Mouse (Mus musculus) MEL (cell line): ENCODE results near the gene Ctnnd2. TPM values are rescaled to one million over a fixed set of nuclear protein-coding genes. Genes with fewer than 3 reads are reported as not detected.

Source experiments
- DNase-seq: peaks from one replicate; pipeline ENCODE4 v3.0.0; 2011; ENCODE audit warnings: low read depth, low spot score
- H3K27ac ChIP-seq: 2 replicates; pipeline ENCODE4 v1.5.1; 2012; ENCODE audit warnings: low read depth, mild to moderate bottlenecking, control low read depth, low read length, moderate library complexity; ENCODE audit not compliant: control insufficient read depth
- H3K27me3 ChIP-seq, 2 experiments: fragments of 150-350 bp in 1 of 2; sonication (generic) in 1 of 2; 2 replicates each; pipeline ENCODE4 v1.6.1; 2012; ENCODE audit warnings: low read length in 2 of 2, mild to moderate bottlenecking in 2 of 2, improper control_type of control experiment in 1 of 2, moderate library complexity in 1 of 2; ENCODE audit not compliant: insufficient read depth in 2 of 2, control insufficient read depth in 1 of 2
- H3K36me3 ChIP-seq, 2 experiments: 2 replicates each; pipeline ENCODE4 v1.6.1; 2012 to 2014; ENCODE audit warnings: low read length in 2 of 2, improper control_type of control experiment in 1 of 2, inconsistent platforms in 1 of 2, mild to moderate bottlenecking in 1 of 2; ENCODE audit not compliant: insufficient read depth in 2 of 2, control insufficient read depth in 1 of 2
- H3K4me1 ChIP-seq, 2 experiments: fragments of 150-350 bp in 1 of 2; sonication (generic) in 1 of 2; 2 replicates each; pipeline ENCODE4 v1.6.1; 2012; ENCODE audit warnings: low read length in 2 of 2, improper control_type of control experiment in 1 of 2, mild to moderate bottlenecking in 1 of 2; ENCODE audit not compliant: insufficient read depth in 2 of 2, control insufficient read depth in 1 of 2
- H3K4me3 ChIP-seq, 2 experiments: fragments of 150-350 bp in 1 of 2; sonication (generic) in 1 of 2; 2 replicates each; pipeline ENCODE4 v1.5.1; 2012; ENCODE audit warnings: low read depth in 2 of 2, low read length in 2 of 2, mild to moderate bottlenecking in 2 of 2, moderate library complexity in 2 of 2, control low read depth in 1 of 2, improper control_type of control experiment in 1 of 2; ENCODE audit not compliant: control insufficient read depth in 1 of 2, insufficient read depth in 1 of 2
- H3K79me2 ChIP-seq: 2 replicates; pipeline ENCODE4 v1.6.1; 2012; ENCODE audit warnings: mild to moderate bottlenecking, low read length, moderate library complexity; ENCODE audit not compliant: control insufficient read depth, poor library complexity, insufficient read depth
- H3K9ac ChIP-seq: 2 replicates; pipeline ENCODE4 v1.6.1; 2012; ENCODE audit warnings: low read depth, mild to moderate bottlenecking, control low read depth, low read length, moderate library complexity; ENCODE audit not compliant: control insufficient read depth, poor library complexity, severe bottlenecking
- H3K9me3 ChIP-seq: fragments of 150-350 bp; sonication (generic); replicated peaks from 2 replicates; pipeline ENCODE4 v1.6.1; 2012; ENCODE audit warnings: mild to moderate bottlenecking, low read length, improper control_type of control experiment, moderate library complexity; ENCODE audit not compliant: insufficient read depth
- CHD1 ChIP-seq: IDR thresholded peaks from 2 replicates; pipeline ENCODE4 v1.6.1; 2012; ENCODE audit warnings: low read depth, mild to moderate bottlenecking, inconsistent platforms, low read length, improper control_type of control experiment
- CTCF ChIP-seq, 3 experiments: IDR thresholded peaks in 2 of 3; conservative IDR thresholded peaks in 1 of 3; 2 replicates each; pipeline ENCODE4 v1.5.1; 2011 to 2012; ENCODE audit warnings: low read length in 3 of 3, low read depth in 2 of 3, mild to moderate bottlenecking in 2 of 3, improper control_type of control experiment in 1 of 3, inconsistent platforms in 1 of 3, mixed read lengths in 1 of 3, moderate library complexity in 1 of 3; ENCODE audit not compliant: control insufficient read depth in 1 of 3, insufficient read depth in 1 of 3, poor library complexity in 1 of 3, severe bottlenecking in 1 of 3
- E2F4 ChIP-seq: IDR thresholded peaks from 2 replicates; pipeline ENCODE4 v1.6.1; 2011; ENCODE audit warnings: low read depth, low read length, improper control_type of control experiment, borderline replicate concordance
- EP300 ChIP-seq, 2 experiments: IDR thresholded peaks; 2 replicates each; pipeline ENCODE4 v1.6.1; 2011; ENCODE audit warnings: improper control_type of control experiment in 2 of 2, low read length in 2 of 2, low read depth in 1 of 2, mild to moderate bottlenecking in 1 of 2
- ETS1 ChIP-seq: IDR thresholded peaks from 2 replicates; pipeline ENCODE4 v1.6.1; 2012; ENCODE audit warnings: low read depth, mild to moderate bottlenecking, inconsistent platforms, low read length, improper control_type of control experiment, moderate library complexity
- GABPA ChIP-seq: IDR thresholded peaks from 2 replicates; pipeline ENCODE4 v1.6.1; 2012; ENCODE audit warnings: low read depth, mild to moderate bottlenecking, inconsistent platforms, low read length, improper control_type of control experiment, moderate library complexity
- GATA1 ChIP-seq: IDR thresholded peaks from 2 replicates; pipeline ENCODE4 v1.6.1; 2011; ENCODE audit warnings: low read depth, low read length, improper control_type of control experiment
- JUND ChIP-seq: IDR thresholded peaks from 2 replicates; pipeline ENCODE4 v1.6.1; 2011; ENCODE audit warnings: low read depth, mild to moderate bottlenecking, improper control_type of control experiment, low read length
- KAT2A ChIP-seq: conservative IDR thresholded peaks from 2 replicates; pipeline ENCODE4 v1.6.1; 2012; ENCODE audit warnings: low read depth, low read length, improper control_type of control experiment, inconsistent platforms
- MAX ChIP-seq: IDR thresholded peaks from 2 replicates; pipeline ENCODE4 v1.6.1; 2011; ENCODE audit warnings: low read length, improper control_type of control experiment
- MXI1 ChIP-seq: IDR thresholded peaks from 2 replicates; pipeline ENCODE4 v1.6.1; 2011; ENCODE audit warnings: mild to moderate bottlenecking, low read depth, low read length, improper control_type of control experiment
- MYB ChIP-seq: IDR thresholded peaks from 2 replicates; pipeline ENCODE4 v1.6.1; 2011; ENCODE audit warnings: mild to moderate bottlenecking, low read depth, low read length, improper control_type of control experiment
- NRF1 ChIP-seq: IDR thresholded peaks from 2 replicates; pipeline ENCODE4 v1.6.1; 2014; ENCODE audit warnings: low read depth, mild to moderate bottlenecking, inconsistent platforms, low read length, improper control_type of control experiment, moderate library complexity; ENCODE audit not compliant: poor library complexity, insufficient read depth, severe bottlenecking
- POLR2AphosphoS2 ChIP-seq: IDR thresholded peaks from 2 replicates; pipeline ENCODE4 v1.6.1; 2011; ENCODE audit warnings: low read length, improper control_type of control experiment
- POLR2AphosphoS5 ChIP-seq: IDR thresholded peaks from 2 replicates; pipeline ENCODE4 v1.6.1; 2012; ENCODE audit warnings: low read depth, borderline replicate concordance, mild to moderate bottlenecking, inconsistent platforms, low read length, moderate library complexity, mixed read lengths
- RCOR1 ChIP-seq: IDR thresholded peaks from 2 replicates; pipeline ENCODE4 v1.6.1; 2012; ENCODE audit warnings: low read depth, mild to moderate bottlenecking, inconsistent platforms, low read length, improper control_type of control experiment
- SIN3A ChIP-seq: IDR thresholded peaks from 2 replicates; pipeline ENCODE4 v1.6.1; 2012; ENCODE audit warnings: low read length, improper control_type of control experiment, inconsistent platforms
- SMC3 ChIP-seq: IDR thresholded peaks from 2 replicates; pipeline ENCODE4 v1.6.1; 2011; ENCODE audit warnings: low read depth, low read length, improper control_type of control experiment
- TAL1 ChIP-seq: IDR thresholded peaks from 2 replicates; pipeline ENCODE4 v1.6.1; 2012; ENCODE audit warnings: mild to moderate bottlenecking, inconsistent platforms, low read length, moderate library complexity, mixed read lengths
- TBP ChIP-seq: IDR thresholded peaks from 2 replicates; pipeline ENCODE4 v1.8.0; 2011; ENCODE audit warnings: low read depth, low read length, improper control_type of control experiment
- TCF12 ChIP-seq: IDR thresholded peaks from 2 replicates; pipeline ENCODE4 v1.6.1; 2014; ENCODE audit warnings: low read depth, mild to moderate bottlenecking, inconsistent platforms, low read length, improper control_type of control experiment, moderate library complexity
- UBTF ChIP-seq: IDR thresholded peaks from 2 replicates; pipeline ENCODE4 v1.6.1; 2012; ENCODE audit warnings: low read depth, mild to moderate bottlenecking, inconsistent platforms, low read length, improper control_type of control experiment, moderate library complexity, borderline replicate concordance; ENCODE audit not compliant: insufficient read depth
- USF1 ChIP-seq: IDR thresholded peaks from 2 replicates; pipeline ENCODE4 v1.6.1; 2014; ENCODE audit warnings: low read depth, mild to moderate bottlenecking, inconsistent platforms, low read length, improper control_type of control experiment, moderate library complexity
- ZC3H11A ChIP-seq: IDR thresholded peaks from 2 replicates; pipeline ENCODE4 v1.6.1; 2012; ENCODE audit warnings: low read depth, mild to moderate bottlenecking, inconsistent platforms, low read length, improper control_type of control experiment
- ZMIZ1 ChIP-seq: IDR thresholded peaks from 2 replicates; pipeline ENCODE4 v1.6.1; 2012; ENCODE audit warnings: low read depth, mild to moderate bottlenecking, inconsistent platforms, low read length, improper control_type of control experiment, moderate library complexity
- ZNF384 ChIP-seq: IDR thresholded peaks from 2 replicates; pipeline ENCODE4 v1.6.1; 2012; ENCODE audit warnings: low read depth, mild to moderate bottlenecking, inconsistent platforms, low read length, improper control_type of control experiment
- polyA plus RNA-seq, 2 experiments: library from polyadenylated mRNA; stranded (reverse) in 1 of 2; unstranded in 1 of 2; fragments of >175 nt in 1 of 2; fragments of >200 nt in 1 of 2; gene quantifications; 2 replicates each; pipeline versions ENCODE4 v1.2.1 to v1.2.4; 2012; ENCODE audit warnings: low replicate concordance in 2 of 2, low read depth in 1 of 2; ENCODE audit not compliant: insufficient read length in 2 of 2, insufficient read depth in 1 of 2, missing spikeins in 1 of 2
- total RNA-seq: library from RNA; depleted of rRNA; stranded (reverse); fragments of 300-350 nt; gene quantifications from 2 replicates; pipeline ENCODE4 v1.2.3, GENCODE M21; 2012

Ctnnd2 gene
- total and polyA plus RNA-seq, 3 experiments, result 0.03 TPM; not detected in 2

DNA sequence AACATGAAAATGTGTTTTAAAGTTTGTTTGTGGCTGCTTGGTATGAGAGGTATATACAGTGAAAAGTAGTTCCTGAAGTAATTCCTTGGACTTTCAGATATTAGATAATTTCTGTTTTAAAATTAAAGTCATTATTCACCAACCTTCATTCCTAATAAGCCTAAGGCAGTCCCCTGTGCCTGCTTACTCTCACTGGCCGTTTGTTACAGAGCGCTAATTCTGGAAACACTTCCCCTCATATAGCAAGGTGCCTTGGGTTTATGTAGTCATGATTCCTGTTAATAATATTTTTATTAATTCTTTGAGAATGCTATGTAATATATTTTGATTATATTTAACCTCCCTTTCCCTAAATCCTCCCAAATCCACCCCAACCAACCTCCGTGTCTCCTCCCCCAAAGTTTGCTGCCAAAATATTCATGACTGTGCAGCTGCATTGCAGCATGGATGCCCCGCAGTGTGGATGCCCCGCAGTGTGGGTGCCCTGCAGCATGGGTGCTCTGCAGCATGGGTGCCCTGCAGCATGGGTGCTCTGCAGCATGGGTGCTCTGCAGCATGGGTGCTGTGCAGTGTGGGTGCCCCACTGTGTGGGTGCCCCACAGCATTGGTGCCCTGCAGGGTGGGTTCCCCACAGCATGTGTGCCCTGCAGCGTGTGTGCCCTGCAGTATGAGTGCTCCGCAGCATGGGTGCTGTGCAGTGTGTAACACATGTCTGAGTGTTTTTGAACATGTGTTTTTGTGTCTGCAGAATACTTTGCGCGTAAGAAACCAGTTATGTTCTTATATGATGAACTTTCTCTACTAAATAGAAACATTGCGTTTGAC is 63.0 kb downstream of the Ctnnd2 start:
- Histone ChIP-seq H3K27ac (no peak overlapping the region), H3K4me1 (no peaks in the 10 kb centered on the region), H3K27me3 (no peaks in the 10 kb centered on the region), H3K9ac (no peak overlapping the region), H3K4me3 (no peak overlapping the region), H3K79me2 (no peaks in the 10 kb centered on the region), H3K36me3 (no peaks in the 10 kb centered on the region), H3K9me3 (no peaks in the 10 kb centered on the region; the same call in 1 of the 2 replicates)
- DNase-seq, result no peak
- no peak for TF ChIP-seq ETS1
- TF ChIP-seq ZMIZ1, result no peak
- no peak for TF ChIP-seq POLR2AphosphoS2
- TF ChIP-seq TBP, result no peak
- no peak for TF ChIP-seq EP300 (IDR thresholded peaks at IDR 0.05; ENCODE audit: low read depth in 1 of 2, low read length in 2 of 2)
- TF ChIP-seq CHD1, result no peak
- TF ChIP-seq GABPA, result no peak
- no peak for TF ChIP-seq SMC3
- no peak for TF ChIP-seq KAT2A
- no peak for TF ChIP-seq ZC3H11A
- TF ChIP-seq TCF12, result no peak
- TF ChIP-seq MXI1, result no peak
- TF ChIP-seq MYB, result no peak
- TF ChIP-seq POLR2AphosphoS5, result no peak
- no peak for TF ChIP-seq JUND
- TF ChIP-seq TAL1, result no peak
- TF ChIP-seq RCOR1, result no peak

DNA sequence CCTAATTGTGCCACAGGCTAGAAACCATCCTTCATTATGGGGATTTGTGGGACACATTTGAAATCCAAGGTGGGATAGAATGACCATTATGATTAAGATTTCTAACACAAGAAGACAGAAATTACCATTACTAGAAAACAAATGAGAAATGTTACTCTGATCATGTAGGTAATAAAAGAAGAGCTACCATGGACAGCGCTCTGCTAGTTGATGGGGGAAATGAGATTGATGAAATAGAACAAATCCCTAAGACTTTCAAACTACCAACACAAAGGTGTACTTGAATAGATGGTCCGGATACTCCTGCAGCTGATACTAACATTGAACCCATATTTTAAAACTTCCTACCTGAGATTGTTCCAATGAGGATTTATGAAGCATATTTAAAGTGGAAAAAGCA is 68.5 kb downstream of the Ctnnd2 start:
- H3K27me3 ChIP-seq, result no peaks in the 10 kb centered on the region
- H3K4me3 ChIP-seq, result no peak overlapping the region
- no peaks in the 10 kb centered on the region for H3K79me2 ChIP-seq
- H3K9me3 ChIP-seq, result no peaks in the 10 kb centered on the region; the same call in 1 of the 2 replicates
- H3K9ac ChIP-seq, result no peak overlapping the region
- no peaks in the 10 kb centered on the region for H3K36me3 ChIP-seq
- H3K27ac ChIP-seq, result no peak overlapping the region
- TF ChIP-seq CTCF (IDR thresholded peaks at IDR 0.05 in 2 of 3, conservative IDR thresholded peaks at IDR 0.05 in 1 of 3; ENCODE audit: control insufficient read depth in 1 of 3, insufficient read depth in 1 of 3, low read depth in 2 of 3, low read length in 3 of 3, poor library complexity in 1 of 3, severe bottlenecking in 1 of 3) (no peak), MYB (no peak), MXI1 (no peak), MAX (no peak), TBP (no peak), NRF1 (no peak), POLR2AphosphoS5 (no peak), UBTF (no peak), TCF12 (no peak), GATA1 (no peak), E2F4 (no peak), CHD1 (no peak), EP300 (IDR thresholded peaks at IDR 0.05; ENCODE audit: low read depth in 1 of 2, low read length in 2 of 2) (no peak), JUND (no peak), GABPA (no peak), POLR2AphosphoS2 (no peak), USF1 (no peak), ZNF384 (no peak), SIN3A (no peak)
- TF ChIP-seq, all 39 proteins: peak for 0
- DNase-seq, result peak; percentile 5
- no peaks in the 10 kb centered on the region for H3K4me1 ChIP-seq
